Mouse (Mus musculus) large intestine, adult 2 months (tissue): ENCODE measurements around the gene Rps15a. TPM values are rescaled to one million over a fixed set of nuclear protein-coding genes. Genes with fewer than 3 reads are reported as not detected.

ENCODE experiments used
- DNase-seq: peaks from one replicate; pipeline ENCODE4 v3.0.0-alpha.2; 2012; ENCODE audit warnings: low read depth, low spot score
- WGBS: fragments of 180-500 bp; shearing (Covaris S2); methylation state at CpG from one replicate; pipeline ENCODE4 v1.1.7; 2018; 5-methylcytosine and 5-hydroxymethylcytosine counted together
- polyA plus RNA-seq: library from polyadenylated mRNA; depleted of rRNA; stranded (reverse); fragments of >200 nt; gene quantifications from 2 replicates; pipeline ENCODE4 v1.2.3, GENCODE M21; 2012

Gene Rps15a
- polyA plus RNA-seq, 1 experiment = 1,443 TPM

- no peak for DNase-seq
- 53% methylated on average over 4 of the region's 4 CpGs for WGBS
Measured at GRCm38 (mm10) chr7:118117539-118118210, 1.7 kb upstream of the Rps15a start.

DNA sequence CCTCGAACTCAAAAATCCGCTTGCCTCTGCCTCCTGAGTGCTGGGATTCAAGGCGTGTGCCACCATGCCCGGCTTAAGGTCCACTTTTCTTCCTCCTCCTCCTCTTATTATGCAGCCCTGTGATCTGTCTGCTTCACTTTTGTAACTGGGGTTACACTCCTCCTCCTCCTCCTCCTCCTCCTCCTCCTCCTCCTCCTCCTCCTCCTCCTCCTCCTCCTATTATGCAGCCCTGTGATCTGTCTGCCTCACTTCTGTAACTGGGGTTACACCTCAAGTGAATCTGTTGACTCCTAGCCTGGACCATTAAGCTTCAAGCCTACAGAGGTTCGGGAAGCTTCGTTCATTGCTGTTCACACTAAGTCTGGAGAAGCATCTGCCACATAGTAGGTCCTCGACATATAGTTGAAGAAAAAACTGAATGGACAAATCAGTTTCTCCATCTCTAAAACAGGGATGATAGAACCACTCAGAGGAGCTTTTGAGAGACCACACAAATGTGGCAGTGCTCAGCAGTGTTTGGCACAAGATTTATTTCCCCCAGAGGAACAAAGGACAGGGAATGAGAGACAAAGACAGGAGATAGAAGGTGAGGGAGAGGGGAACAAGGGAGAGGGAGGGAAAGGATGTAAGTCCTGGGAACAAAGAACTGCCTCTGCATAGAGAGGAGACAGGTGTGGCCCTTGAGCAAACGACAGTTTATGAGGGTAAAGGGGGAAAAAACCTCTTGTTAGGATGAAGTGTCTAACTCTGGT is 975 bp upstream of the Rps15a start:
- no peak for DNase-seq
- WGBS = 8% methylated on average over 8 of the region's 8 CpGs

- WGBS = under 1% methylated on average over 20 of the region's 20 CpGs
- DNase-seq = no peak
Measured at GRCm38 (mm10) chr7:118115533-118115876, 483 bp downstream of the Rps15a start.

- no peak for DNase-seq
- 59% methylated on average over 5 of the region's 5 CpGs for WGBS
Measured at GRCm38 (mm10) chr7:118113541-118114297, 2.3 kb downstream of the Rps15a start.

- 44% methylated on average over 3 of the region's 3 CpGs for WGBS
- no peak for DNase-seq
Measured at GRCm38 (mm10) chr7:118111128-118111527, 4.9 kb downstream of the Rps15a start.

DNA sequence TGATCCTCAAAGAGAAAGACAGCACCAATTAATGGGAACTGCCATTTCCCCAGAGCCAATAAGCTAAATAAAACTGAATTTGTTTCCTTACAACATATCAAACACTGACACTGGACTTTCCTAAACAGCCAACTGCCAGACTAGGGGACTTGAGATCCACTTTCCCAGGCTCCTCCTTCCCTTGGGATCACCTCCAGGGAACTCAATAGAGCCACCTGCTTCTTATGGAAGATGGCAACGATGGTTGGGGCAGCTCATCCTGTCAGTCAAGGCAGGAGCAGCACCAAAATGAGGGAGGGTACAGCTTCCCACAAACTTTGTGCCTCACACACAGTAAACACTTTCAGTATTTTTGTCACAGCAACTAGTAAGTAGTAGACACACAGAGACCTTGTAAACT is 8.3 kb downstream of the Rps15a start:
- 36% methylated on average over 1 of the region's 1 CpGs for WGBS
- no peak for DNase-seq

- 78% methylated on average over 5 of the region's 5 CpGs for WGBS
- DNase-seq = no peak
Measured at GRCm38 (mm10) chr7:118104458-118105052, 11.4 kb downstream of the Rps15a start.

- no peak for DNase-seq
- WGBS = 33% methylated on average over 5 of the region's 5 CpGs
Measured at GRCm38 (mm10) chr7:118103462-118104379, 12.3 kb downstream of the Rps15a start.

- DNase-seq = no peak
- 42% methylated on average over 4 of the region's 4 CpGs for WGBS
Measured at GRCm38 (mm10) chr7:118102678-118103461, 13.1 kb downstream of the Rps15a start.

DNA sequence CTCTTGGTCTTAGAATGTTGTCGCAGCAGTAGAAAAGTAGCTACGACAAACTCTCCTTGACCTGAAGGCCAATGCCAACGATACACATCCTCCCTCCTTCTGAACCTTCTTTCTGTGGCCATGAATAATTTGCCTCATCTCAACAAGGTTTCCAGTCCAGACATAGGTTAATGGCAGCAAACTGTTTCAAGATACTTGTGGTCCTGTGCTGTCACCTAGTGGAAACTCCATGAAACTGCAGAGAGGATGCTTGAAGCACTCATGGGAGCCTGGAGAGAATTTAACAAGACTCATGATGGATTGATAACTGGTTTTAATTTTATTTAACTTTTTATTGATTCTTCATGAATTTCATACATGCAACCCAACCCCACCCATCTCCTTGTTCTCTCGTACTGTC is 13.8 kb downstream of the Rps15a start:
- no peak for DNase-seq
- WGBS = 42% methylated on average over 4 of the region's 4 CpGs

DNA sequence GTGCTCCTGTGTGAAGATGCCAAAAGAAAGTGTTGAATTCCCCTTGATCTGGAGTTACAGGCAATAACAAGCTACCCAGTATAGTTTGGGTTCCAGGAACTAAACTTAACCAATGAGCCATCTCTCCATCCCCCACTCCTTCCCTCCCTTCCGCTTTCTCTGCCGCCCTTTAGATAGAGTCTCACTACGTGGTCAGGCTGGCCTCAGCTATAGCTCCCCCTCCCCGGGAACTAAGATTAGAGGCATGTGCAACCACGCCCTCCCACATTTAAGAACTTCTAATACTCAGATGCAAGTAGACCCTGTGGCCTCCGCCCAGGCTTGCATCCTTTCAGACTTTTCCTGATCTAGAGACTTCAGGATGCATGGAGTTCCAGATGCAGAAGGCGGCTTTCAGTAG is 18.4 kb downstream of the Rps15a start:
- DNase-seq = no peak
- 58% methylated on average over 7 of the region's 7 CpGs for WGBS

DNA sequence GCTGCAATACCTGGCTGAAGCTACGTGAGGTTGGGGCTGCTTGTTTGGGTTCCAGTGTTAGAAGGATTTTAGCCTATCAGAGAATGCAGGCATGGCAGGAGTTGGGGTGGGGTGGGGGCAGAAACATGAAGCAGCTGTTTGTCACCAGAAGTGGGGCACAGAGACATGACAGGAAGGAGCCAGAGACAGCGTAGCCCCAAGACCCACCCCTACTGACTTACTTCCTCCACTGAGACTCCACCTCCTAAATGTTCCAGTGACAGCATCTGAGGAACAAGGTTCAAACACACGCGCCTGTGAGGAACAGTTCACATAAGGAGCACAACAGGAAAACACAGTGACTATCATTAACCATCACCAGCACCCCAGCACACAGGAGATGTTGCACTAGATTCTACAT is 36.0 kb downstream of the Rps15a start:
- DNase-seq = no peak
- WGBS = 65% methylated on average over 4 of the region's 4 CpGs

- WGBS = 86% methylated on average over 5 of the region's 5 CpGs
- DNase-seq = no peak
Measured at GRCm38 (mm10) chr7:118079097-118079496, 36.9 kb downstream of the Rps15a start.

- DNase-seq = no peak
- 96% methylated on average over 5 of the region's 5 CpGs for WGBS
Measured at GRCm38 (mm10) chr7:118067261-118067660, 48.7 kb downstream of the Rps15a start.

DNA sequence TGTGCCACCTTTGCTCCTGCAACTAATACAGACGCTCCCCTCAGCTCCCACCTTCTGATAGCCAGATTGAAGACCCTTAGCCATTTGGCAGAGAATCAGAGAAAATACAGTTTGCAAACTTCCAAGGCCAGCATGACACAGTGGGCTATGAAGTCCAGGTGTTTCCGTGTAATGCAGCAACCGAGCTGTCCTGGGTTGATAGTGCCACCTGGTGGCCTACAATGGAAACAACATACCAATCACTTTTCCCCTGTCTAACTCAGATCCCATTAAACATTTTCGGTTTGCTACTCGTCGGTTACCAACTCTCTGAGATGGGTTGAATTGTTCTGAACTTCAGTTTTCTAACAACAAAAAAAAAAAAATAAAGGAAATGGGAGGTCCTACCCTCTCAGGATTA is 59.7 kb downstream of the Rps15a start:
- DNase-seq = no peak
- 77% methylated on average over 6 of the region's 6 CpGs for WGBS
